Mouse (Mus musculus) thymus, adult 18-20 months (tissue): ENCODE measurements around the gene Otop2.

Experiments
- DNase-seq, 2 experiments: peaks; one replicate each; pipeline ENCODE4 v3.0.0; 2022; ENCODE audit warnings: mixed read lengths in 2 of 2

Otop2 gene

DNA sequence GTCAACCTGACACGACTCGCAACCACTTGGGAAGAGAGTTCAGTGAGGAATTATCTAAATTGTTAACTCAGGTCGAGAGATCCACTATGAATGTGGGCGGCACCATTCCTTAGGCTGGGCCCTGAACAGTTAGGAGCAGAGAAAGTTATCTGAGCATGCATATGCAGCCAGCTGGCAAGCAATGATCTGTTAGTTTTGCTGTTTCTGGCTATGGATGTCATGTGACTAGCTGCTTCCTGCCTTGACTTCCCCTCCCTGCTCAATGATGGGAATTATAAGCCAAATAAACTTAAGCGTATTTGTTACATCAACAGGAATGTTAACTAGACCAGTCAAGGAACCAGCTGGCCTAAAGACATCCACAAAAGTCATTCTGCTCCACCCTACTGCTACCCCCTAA, 46.4 kb downstream of the Otop2 start:
- no peak for DNase-seq

DNA sequence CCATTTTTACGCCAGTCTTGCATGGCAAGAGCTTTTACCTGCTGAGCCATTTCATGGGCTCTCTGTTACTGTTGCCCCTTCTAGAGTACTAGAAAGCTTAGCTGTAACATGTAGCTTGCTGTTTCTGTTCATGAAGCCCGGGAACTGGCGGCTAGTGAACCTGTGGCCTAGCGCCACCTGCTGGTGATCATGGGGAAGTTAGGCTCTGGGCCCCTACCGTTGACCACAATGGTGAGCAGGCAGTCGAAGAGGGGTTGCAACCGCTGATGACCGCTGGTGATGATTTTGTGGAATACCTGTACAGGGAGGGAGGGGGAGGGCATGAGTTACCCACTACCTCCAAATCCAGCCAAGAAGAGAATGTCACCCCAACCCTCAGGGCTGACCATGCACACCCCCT, 47.2 kb downstream of the Otop2 start:
- DNase-seq: no peak

DNA sequence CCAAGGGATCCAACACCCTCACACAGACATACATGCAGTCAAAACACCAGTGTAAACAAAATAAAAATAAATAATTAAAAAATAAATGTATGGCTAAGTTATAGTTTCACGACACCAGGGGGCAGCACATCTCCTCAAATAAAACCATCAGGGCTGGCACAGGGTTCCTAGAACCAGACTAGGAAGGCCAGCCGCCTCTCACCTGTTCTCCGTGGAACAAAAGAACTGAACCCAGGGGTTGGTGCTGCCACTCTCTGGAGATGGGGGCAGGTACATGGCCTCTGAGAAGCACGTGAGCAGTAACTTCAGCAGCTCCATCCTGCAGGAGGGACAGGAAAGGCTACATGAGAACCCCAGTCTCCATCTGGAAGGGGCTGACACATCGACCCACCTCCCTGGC, 51.5 kb downstream of the Otop2 start:
- peak in 1 of 2 experiments; percentile 50 for DNase-seq

DNA sequence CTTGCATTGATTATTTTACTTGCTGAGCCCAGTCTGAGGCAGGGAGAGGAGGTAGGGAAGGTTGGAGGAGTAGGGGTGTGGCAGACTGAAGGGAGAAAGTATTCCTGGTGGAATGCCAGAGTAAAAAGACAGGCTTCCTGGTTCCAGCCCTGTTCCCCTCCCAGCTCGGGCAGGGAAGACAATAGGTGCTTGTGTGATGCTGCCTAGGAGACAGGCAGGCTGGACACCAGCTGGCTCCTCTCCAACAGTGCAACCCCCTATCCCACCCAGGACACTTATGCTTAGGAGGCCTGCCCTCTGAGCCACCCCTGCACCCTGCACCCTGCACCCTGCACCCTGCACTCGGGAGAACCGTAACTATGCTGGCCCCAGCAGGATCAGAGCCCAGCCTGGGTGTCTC, 52.3 kb downstream of the Otop2 start:
- DNase-seq: no peak

DNA sequence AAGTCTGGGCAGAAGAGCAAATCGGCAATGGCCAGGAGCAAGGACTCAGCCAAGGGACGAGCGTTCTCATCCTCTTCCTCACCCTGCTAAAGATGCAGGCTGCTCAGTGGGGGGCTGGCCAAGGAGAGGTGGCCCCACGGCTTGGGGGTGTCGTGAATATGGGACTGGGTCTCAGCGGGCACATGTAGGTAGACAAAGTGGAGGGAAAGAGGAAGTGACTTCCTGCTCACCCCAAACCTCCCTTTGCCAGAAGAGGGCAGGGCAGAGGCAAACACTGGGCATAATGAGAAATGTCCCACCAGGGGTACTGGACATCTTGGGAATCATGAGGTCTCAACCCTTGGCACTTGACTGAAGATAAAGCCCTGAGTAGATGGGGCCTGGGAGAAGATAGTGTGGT, 52.8 kb downstream of the Otop2 start:
- peak in 1 of 2 experiments; percentile 45 for DNase-seq

DNA sequence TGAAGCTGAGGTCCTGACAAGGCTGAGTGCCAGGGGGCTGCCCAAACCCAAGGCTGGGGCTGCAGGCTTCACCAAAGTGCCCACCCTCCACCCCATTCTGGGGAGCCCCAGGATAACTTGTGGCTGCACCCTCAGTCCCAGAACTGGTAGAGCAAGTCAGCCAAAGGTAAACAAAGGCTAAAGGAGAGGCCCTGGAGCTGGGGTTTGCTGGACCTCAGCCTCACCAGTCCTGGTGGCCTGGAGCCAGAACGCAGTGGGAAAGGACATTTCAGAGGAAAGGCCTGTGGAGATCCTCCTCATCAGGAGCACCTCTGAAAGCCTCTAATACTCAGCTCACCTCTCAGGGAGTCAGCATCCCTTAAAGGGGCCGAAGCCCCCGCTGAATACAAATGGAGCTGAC, 57.2 kb downstream of the Otop2 start:
- no peak for DNase-seq

DNA sequence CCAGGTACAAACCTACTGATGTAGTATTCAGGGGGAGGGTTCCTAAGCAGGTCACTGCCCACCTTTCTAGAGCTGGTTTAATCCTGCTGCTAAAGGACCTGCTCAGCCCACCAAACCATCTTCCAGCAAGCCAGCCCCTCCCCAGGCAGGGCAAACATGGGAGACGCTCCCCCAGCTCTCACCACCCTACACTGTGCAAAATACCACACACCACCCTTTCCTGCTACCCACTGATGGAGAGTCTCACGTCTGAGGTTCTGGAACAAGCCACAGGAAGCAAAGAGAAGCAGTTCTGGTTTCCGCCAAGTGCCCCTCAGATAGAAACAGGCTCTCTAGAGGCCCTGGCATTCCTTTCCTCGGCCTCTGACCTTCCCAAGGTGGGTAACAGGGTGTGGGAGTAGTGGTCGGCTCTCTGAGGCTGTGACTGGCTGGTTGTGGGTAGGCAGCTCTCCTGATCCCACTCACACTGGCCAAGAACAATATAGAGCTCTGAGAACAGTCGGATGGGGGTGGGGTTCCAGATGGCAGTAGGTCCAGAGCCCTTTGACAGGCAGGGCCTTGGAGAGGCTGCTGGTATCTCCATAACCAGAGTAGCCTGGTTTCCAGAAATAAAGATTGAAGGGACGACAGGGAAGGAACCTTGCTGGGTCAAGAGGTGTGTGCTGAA, 59.2 kb downstream of the Otop2 start:
- DNase-seq: no peak

DNA sequence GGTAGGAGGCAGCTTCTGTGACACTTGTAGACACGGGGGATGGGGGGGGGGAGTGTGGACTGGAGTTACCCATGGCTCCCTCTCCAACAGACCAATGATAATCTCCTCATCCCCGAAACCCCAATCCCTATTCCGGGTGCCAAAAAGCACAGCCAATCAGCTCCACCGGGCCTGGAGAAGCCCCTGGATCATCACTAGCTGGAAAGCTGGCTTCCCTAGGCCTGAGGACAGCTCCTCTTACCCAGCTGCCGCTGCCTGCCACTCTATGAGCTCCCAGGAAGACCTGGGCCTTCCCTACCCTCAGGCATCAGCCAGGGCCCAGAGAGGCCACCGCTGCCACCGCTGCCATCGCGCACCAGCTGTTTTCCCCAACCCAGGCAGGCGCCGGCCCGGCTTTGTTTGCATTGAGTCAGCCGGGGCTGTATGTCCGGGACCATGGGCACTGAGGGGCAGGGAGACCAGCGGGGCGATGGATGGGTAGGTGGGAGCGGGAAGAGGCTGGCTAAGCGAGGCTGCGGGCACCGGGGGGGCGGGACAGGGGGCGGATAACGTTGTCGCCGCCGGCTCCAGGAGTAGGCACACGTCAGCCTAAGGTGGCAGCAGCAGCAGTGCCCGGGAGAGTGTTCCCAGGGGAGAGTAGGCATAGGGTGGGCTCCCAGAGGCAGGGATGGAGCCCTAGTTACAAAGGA, 59.9 kb downstream of the Otop2 start:
- no peak for DNase-seq

DNA sequence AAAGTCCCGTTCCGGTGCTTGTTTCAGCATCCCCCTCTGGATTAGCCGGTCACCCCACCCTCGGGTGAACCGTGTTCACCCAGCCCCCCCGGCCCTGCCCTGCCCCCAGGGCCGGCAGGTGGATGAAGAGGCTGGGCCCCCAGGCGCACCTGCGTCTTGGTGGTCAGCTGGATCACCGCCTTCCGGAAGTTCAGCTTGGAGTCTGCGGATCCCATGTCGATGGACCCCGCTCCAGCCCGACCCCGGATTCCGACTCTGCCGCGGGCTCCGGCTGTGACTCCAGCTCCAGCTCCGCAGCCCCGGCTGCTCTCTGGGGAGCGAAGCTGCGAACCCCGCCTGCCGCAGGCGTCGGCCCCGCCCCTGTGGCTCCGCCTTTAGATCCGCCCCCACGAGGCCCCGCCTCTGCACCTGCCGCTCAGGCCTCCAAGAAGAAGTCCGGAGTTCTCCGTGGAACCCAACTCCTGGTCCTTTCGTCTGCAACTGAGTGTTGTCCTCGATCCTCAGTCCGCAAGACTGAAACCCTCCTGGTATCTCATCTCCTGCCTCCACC, 60.5 kb downstream of the Otop2 start, which contains the start of gene Hid1:
Hid1 (minus strand) TSS at position 362 of the 550 bp plus-strand sequence.
- DNase-seq: peak; percentile 82 to 84

DNA sequence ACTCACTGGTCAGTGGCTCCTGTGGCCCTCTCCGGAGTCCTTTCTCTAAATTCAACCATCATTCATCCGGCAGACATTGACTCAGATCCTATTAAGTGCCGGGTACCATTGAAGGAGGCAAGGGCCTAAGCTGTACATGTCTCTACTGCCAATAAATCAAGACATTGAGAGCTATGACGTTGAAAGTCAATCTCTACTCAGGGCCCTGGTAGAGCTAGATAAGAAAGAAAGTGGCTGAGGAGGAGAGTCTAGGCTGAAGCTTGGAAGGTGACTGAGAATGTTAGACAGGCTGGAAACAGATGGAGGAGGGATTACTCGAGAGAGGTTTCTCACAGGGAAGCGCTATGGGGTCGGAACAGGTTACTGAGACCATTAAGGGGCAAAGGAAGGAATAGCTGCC, 63.4 kb downstream of the Otop2 start:
- DNase-seq: no peak

DNA sequence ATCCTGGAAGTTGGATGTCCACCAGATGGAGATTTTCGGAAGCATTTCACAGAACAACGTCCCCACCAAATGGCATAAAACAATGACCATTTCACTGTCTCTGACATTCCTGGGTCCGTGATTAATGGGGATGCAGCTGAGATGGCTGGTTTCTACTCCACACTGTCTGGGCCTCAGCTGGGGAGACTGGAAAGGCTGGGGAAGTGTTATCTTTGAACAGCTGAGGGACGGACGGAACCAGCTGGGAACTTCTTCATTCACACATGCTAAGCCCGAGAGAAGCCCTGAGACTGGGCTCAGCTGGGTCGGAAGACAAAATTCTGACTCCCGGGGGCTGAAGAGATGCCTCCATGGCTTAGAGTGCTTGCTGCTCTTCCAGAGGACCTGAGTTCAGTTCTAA, 64.4 kb downstream of the Otop2 start:
- no peak for DNase-seq

DNA sequence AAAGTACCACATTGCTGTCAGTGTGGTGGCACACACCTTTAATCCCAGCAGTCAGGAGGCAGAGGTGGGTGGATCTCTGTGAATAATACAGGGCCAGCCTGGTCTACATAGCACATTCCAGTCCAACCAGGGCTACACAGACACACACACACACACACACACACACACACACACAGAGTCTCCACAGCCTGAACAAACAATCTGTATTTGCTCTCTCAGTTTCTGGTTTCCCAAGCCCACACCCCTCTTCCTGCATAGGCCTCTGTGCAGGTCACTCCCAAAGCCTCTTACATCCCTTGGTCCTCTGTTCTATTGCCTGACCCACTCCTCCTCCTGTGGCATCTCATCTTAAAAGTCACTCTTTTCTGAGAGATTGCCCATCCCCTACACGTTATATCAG, 65.1 kb downstream of the Otop2 start:
- DNase-seq: no peak

DNA sequence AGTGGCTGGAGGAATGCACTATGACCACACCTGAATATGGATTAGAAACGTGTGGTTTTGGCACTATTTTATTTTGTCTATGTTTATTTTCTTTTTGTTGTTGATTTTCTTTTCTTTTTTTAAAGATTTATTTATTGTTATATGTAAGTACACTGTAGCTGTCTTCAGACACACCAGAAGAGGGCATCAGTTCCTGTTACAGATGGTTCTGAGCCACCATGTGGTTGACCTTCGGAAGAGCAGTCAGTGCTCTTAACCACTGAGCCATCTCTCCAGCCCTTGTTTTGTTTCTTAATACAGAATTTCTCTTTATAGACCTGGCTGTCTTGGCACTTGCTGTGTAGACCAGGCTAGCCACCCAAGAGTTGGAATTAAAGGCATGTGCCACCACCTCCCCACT, 65.8 kb downstream of the Otop2 start:
- no peak for DNase-seq

DNA sequence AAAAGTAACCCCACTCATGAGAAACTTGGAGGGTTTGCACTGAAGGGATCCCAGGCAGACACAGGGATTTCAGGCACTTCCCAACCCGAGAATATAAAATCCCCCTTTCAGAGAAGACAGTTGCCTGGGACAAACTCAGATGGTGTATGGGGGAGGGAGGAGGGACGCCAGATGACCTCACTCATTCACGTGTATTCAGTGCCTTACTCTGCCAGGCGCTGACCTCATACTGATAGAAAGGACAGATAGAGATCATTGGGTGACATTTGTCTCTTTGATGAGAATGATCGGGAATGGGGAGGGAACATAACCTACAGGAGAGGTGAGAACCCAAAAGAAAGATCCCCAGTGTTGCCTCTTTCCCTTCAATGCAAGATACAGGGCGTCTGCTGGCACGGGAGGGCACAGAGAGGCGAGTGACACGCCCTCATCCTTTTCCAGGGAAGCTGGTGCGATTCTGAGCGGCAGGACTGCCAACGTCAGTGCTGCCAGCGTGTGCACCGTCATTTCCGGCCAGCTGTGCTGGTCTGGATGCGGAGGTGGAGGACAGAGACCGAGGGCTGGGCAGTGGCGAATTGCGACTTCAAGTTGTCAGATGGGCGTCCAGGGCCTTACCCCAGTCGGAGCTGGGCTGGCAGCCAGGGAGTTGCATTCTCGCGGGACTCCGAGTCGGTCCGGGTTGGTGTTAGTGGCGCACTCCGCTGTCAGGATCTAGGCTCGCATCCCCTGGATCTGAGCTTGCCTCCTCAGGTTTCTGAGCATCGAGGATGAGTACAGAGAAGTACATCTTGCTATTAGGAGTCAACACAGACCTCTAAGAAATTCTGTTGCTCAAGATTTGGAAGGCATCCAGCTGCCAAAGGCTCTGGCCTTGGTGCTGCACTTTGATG, 67.1 kb downstream of the Otop2 start:
- DNase-seq: no peak

DNA sequence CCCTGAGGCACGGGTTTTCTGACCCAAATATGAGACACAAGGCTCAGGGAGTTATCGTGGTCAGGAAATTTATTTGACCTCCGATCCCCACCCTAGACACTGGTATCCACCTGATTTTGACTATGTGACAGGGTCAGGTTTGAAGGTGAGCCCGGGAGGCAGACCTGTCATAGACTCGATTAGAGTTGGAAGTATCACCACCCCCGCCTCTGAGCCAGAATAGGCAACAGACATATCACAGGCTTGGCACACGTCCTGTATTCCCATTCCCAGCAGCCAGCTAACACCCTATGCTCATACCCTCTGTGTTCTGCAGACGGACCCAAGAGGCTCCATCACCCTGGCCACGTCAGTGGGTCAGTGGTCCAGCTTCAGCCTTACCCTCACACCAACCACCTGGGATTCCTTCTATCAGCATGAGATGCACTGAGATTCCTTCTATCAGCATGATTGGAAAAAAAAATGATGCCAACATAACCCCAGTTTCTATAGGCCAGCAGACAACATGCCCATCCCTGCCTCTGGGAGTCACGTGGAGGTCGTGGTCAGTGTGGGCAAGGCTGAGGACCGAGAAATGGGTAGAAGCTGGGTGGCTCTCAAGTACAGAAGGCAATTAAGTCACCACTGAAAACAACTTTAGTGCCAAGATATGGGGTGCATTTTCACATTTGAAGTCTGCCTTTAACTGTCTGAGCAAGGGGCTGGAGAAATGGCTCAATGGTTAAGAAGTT, 67.9 kb downstream of the Otop2 start:
- DNase-seq: no peak

DNA sequence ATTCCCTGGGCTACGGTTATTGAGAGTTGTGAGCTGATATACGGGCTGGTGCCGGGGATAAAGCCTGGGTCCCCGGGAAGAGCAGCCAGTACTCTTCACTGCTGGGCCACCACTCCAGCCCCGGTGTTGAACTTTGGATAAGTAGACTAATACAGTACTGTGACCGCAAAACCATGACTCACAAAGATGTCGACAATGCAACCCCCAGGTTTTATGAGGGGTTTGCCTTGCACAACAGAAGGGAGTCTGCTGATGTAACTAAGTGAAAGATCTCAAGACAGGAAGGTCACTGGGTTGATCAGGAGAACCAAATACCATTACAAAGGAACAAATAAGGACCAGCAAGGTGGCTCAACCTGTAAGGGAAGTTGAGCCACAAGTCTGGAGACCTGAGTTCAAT, 69.8 kb downstream of the Otop2 start:
- DNase-seq: no peak

DNA sequence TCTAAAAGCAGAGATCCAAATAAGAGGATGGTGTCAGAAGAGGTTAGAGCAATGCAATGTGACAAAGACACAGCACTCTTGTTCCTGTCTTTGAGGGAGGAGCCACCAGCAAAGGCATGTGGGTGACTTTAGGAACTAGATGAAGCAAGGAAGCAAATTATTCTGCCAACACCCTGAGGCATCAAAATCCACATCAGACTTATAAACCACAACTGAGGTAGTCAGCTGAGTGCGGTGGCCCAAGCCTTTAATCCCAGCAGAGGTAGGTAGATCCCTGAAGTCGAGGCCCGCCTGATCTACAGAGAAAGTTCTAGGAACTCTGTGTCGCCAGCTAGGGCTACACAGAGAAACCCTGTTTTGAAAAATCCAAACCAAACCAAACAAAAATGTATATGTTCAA, 70.3 kb downstream of the Otop2 start:
- no peak for DNase-seq

DNA sequence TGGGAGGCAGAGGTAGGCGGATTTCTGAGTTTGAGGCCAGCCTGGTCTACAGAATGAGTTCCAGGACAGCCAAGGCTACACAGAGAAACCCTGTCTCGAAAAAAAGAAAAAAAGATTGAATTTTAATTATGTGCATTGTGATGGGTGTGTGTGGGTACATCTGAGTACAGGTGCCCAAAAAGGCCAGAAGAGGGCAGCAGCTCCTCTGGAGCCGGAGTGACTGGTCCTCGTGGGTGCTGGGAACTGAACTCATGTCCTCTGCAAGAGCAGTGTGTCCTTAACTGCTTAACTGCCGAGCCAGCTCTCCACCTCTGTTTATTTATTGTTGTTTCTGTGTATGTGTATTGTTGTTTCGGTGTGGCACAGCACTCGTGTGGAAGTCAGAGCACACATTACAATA, 70.9 kb downstream of the Otop2 start:
- DNase-seq: no peak

DNA sequence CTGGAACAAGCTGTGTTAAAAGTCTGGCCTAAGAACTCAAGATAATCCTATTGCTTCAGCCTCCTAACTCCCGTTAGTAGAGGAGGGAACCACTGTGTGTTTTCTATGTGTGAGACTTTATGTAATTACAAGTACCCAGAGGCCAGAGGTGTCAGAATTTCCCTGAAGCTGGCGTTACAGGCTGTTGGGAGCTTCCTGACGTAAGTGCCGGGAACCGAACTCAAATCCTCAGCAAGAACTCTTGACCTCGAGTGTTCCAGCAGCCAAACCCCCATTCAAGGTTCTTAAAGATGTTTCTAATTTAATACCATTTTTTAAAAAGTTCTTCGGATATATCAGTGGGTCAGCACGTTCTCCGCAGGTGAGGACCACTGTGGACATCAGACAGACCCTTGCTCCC, 74.3 kb downstream of the Otop2 start:
- DNase-seq: no peak
